Mouse (Mus musculus): ENCODE results near the gene Slx4.

- no peak for TF ChIP-seq CTCF (IDR thresholded peaks at IDR 0.05 in 2 of 3, conservative IDR thresholded peaks at IDR 0.05 in 1 of 3; ENCODE audit: control insufficient read depth in 1 of 3, insufficient read depth in 1 of 3, low read depth in 2 of 3, low read length in 3 of 3, poor library complexity in 1 of 3, severe bottlenecking in 1 of 3)
- no peak for TF ChIP-seq EP300 (IDR thresholded peaks at IDR 0.05; ENCODE audit: low read depth in 1 of 2, low read length in 2 of 2)
- TF ChIP-seq ETS1 (IDR thresholded peaks at IDR 0.05; ENCODE audit: low read depth, low read length) = no peak
Measured at GRCm38 (mm10) chr16:3934701-3935100, 68.9 kb downstream of the Slx4 start.

All from MEL (cell line).